8 mouse cellular contexts compared by ENCODE assay signal in the genomic region with DNA sequence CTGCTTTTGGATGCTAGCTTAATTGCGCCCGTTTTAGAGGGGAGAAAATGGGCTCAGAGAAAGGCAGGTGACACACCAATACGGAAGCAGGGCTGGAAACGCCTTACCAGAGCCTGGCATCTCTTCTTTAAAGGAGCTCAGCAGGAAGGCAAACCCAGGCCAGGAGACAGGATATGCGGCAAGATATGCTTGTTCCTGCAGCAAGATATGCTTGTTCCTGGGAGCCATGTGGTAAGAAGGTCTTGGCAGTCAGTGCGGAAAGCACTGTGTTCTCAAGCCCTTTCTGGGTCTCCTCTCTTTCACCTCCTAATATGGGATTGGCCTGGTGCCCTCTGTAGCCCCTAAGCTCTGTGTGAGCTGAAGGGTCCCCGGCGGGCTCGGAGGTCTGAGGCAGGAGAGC.
DNase-seq lines count a peak whose midpoint lies in the region; ATAC-seq lines count a peak whose summit lies in the region.

No protein-coding gene starts in this region.

- H3K9ac ChIP-seq in forebrain, embryonic 15.5 days (replicated peaks): no peak overlapping the region
- H3K9ac ChIP-seq in forebrain, embryonic 13.5 days: no peak overlapping the region
- no peak overlapping the region for H3K9ac ChIP-seq in midbrain, embryonic 14.5 days (replicated peaks; ENCODE audit: low read length)
- H3K9ac ChIP-seq in heart, embryonic 12.5 days: peak overlapping the region; percentile 16; the same call in 1 of the 2 replicates
- H3K9ac ChIP-seq in stomach, embryonic 14.5 days (replicated peaks; ENCODE audit: low read depth, low read length): no peak overlapping the region

- H3K4me3 ChIP-seq in forebrain, embryonic 15.5 days: no peak overlapping the region
- no peak overlapping the region for H3K4me3 ChIP-seq in forebrain, embryonic 13.5 days
- H3K4me3 ChIP-seq in midbrain, embryonic 10.5 days: no peak overlapping the region
- H3K4me3 ChIP-seq in midbrain, embryonic 14.5 days (replicated peaks; ENCODE audit: low read depth, low read length): no peak overlapping the region
- no peak overlapping the region for H3K4me3 ChIP-seq in heart, embryonic 12.5 days
- no peak overlapping the region for H3K4me3 ChIP-seq in stomach, embryonic 14.5 days (ENCODE audit: low read depth, low read length)

- H3K27me3 ChIP-seq in forebrain, embryonic 15.5 days: no peaks in the 10 kb centered on the region
- H3K27me3 ChIP-seq in forebrain, embryonic 13.5 days: no peaks in the 10 kb centered on the region
- no peaks in the 10 kb centered on the region for H3K27me3 ChIP-seq in midbrain, embryonic 10.5 days (ENCODE audit: low read depth, poor library complexity, severe bottlenecking)
- H3K27me3 ChIP-seq in midbrain, embryonic 14.5 days (ENCODE audit: control insufficient read depth, insufficient read depth, low read length): no peaks in the 10 kb centered on the region
- no peaks in the 10 kb centered on the region for H3K27me3 ChIP-seq in heart, embryonic 12.5 days (replicated peaks)
- no peaks in the 10 kb centered on the region for H3K27me3 ChIP-seq in stomach, embryonic 14.5 days (ENCODE audit: control insufficient read depth, insufficient read depth, low read length)

- no peaks in the 10 kb centered on the region for H3K9me3 ChIP-seq in forebrain, embryonic 15.5 days
- H3K9me3 ChIP-seq in forebrain, embryonic 13.5 days (replicated peaks): no peaks in the 10 kb centered on the region
- H3K9me3 ChIP-seq in midbrain, embryonic 10.5 days (replicated peaks): no peaks in the 10 kb centered on the region; the same call in 1 of the 2 replicates
- no peaks in the 10 kb centered on the region for H3K9me3 ChIP-seq in midbrain, embryonic 14.5 days (ENCODE audit: control insufficient read depth, low read length)
- H3K9me3 ChIP-seq in heart, embryonic 12.5 days (replicated peaks): no peaks in the 10 kb centered on the region
- H3K9me3 ChIP-seq in stomach, embryonic 14.5 days (ENCODE audit: control insufficient read depth, low read depth, low read length): no peaks in the 10 kb centered on the region

- H3K36me3 ChIP-seq in forebrain, embryonic 15.5 days: no peaks in the 10 kb centered on the region
- no peaks in the 10 kb centered on the region for H3K36me3 ChIP-seq in forebrain, embryonic 13.5 days (ENCODE audit: poor library complexity, severe bottlenecking)
- H3K36me3 ChIP-seq in midbrain, embryonic 10.5 days: no peaks in the 10 kb centered on the region
- H3K36me3 ChIP-seq in midbrain, embryonic 14.5 days (ENCODE audit: control insufficient read depth, insufficient read depth, low read length): no peaks in the 10 kb centered on the region
- H3K36me3 ChIP-seq in heart, embryonic 12.5 days: no peaks in the 10 kb centered on the region
- H3K36me3 ChIP-seq in stomach, embryonic 14.5 days (ENCODE audit: control insufficient read depth, insufficient read depth, low read length): no peaks in the 10 kb centered on the region

- no peak overlapping the region for H3K4me2 ChIP-seq in forebrain, embryonic 15.5 days (replicated peaks)
- no peak overlapping the region for H3K4me2 ChIP-seq in forebrain, embryonic 13.5 days
- no peak overlapping the region for H3K4me2 ChIP-seq in midbrain, embryonic 14.5 days (ENCODE audit: low read length)
- H3K4me2 ChIP-seq in heart, embryonic 12.5 days: 0 out of 2 replicates have a peak overlapping the region, but pooled peaks have one; percentile 1
- no peak overlapping the region for H3K4me2 ChIP-seq in stomach, embryonic 14.5 days (replicated peaks; ENCODE audit: low read depth, low read length)

- peaks cover 15% of the 10 kb centered on the region; the same call in 1 of the 2 replicates for H3K4me1 ChIP-seq in forebrain, embryonic 15.5 days
- H3K4me1 ChIP-seq in forebrain, embryonic 13.5 days: peaks cover 25% of the 10 kb centered on the region
- H3K4me1 ChIP-seq in midbrain, embryonic 10.5 days: peaks cover 35% of the 10 kb centered on the region
- H3K4me1 ChIP-seq in midbrain, embryonic 14.5 days (ENCODE audit: control insufficient read depth, insufficient read depth, low read length): no peaks in the 10 kb centered on the region
- peaks cover 80% of the 10 kb centered on the region for H3K4me1 ChIP-seq in heart, embryonic 12.5 days (replicated peaks)
- peaks cover 57% of the 10 kb centered on the region for H3K4me1 ChIP-seq in stomach, embryonic 14.5 days (ENCODE audit: control insufficient read depth, insufficient read depth, low read length)

- WGBS in forebrain, embryonic 15.5 days: 61% methylated on average over 9 of the region's 9 CpGs
- WGBS in forebrain, embryonic 13.5 days: 68% methylated on average over 9 of the region's 9 CpGs
- 69% methylated on average over 9 of the region's 9 CpGs for WGBS in midbrain, embryonic 10.5 days
- 71% methylated on average over 9 of the region's 9 CpGs for WGBS in midbrain, embryonic 14.5 days
- 36% methylated on average over 9 of the region's 9 CpGs for WGBS in heart, embryonic 12.5 days
- WGBS in stomach, embryonic 14.5 days: 62% methylated on average over 9 of the region's 9 CpGs

- no peak for DNase-seq in midbrain, embryonic 10.5 days (ENCODE audit: low spot score)
- no peak for DNase-seq in midbrain, embryonic 14.5 days
- DNase-seq in thymus, postnatal 4 days: no peak

- peak; percentile 15; the same call in 1 of the 2 replicates for ATAC-seq in forebrain, embryonic 15.5 days (replicated peaks)
- ATAC-seq in forebrain, embryonic 13.5 days: no peak
- ATAC-seq in midbrain, embryonic 14.5 days (ENCODE audit: low FRiP score, low TSS enrichment): no peak
- ATAC-seq in heart, embryonic 12.5 days (ENCODE audit: insufficient number of reproducible peaks, low FRiP score): no peak
- ATAC-seq in stomach, embryonic 14.5 days (ENCODE audit: insufficient number of reproducible peaks, insufficient read depth, low FRiP score, low read depth): no peak
- ATAC-seq in frontal cortex, adult (ENCODE audit: low TSS enrichment): no peak

- H3K27ac ChIP-seq in forebrain, embryonic 15.5 days (replicated peaks): no peak overlapping the region
- no peak overlapping the region for H3K27ac ChIP-seq in forebrain, embryonic 13.5 days
- H3K27ac ChIP-seq in midbrain, embryonic 10.5 days (replicated peaks): peak overlapping the region; percentile 57; the same call in 1 of the 2 replicates
- H3K27ac ChIP-seq in midbrain, embryonic 14.5 days (replicated peaks; ENCODE audit: low read depth, low read length): no peak overlapping the region
- peak overlapping the region; percentile 69 for H3K27ac ChIP-seq in heart, embryonic 12.5 days (ENCODE audit: poor library complexity, severe bottlenecking)
- peak overlapping the region; percentile 69 for H3K27ac ChIP-seq in stomach, embryonic 14.5 days (ENCODE audit: low read length)

Comparison
In these comparisons a context has a peak if more than half of its experiments do, and no peak if none do; other contexts are left out.
1. H3K27ac ChIP-seq: peak in midbrain, embryonic 10.5 days (single experiment), heart, embryonic 12.5 days (single experiment) and stomach, embryonic 14.5 days (single experiment); none in forebrain, embryonic 15.5 days (single experiment), forebrain, embryonic 13.5 days (single experiment) and midbrain, embryonic 14.5 days (single experiment).